Mouse (Mus musculus): ENCODE results near the gene Msln.

DNA sequence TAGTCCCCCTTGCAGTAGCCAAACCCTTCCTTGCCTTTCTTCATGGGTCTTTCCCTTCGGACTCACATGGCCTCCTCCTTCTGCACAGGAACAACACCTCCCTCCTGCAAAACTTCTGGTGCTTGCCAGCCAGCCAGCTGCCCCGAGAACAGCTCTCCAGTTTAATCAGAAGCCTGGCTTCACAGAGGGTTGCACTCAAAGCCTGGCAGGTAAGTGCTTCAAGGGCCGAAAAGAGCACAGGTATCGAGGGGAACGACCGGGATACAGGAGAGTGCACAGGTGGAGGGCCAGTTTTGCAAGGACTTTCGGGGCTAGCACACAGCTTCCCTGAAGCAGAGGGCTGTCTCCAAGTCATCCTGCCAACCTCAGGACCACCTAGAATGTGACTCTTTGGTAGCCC lies 15.3 kb downstream of the Msln start:
- no peak for TF ChIP-seq CTCF (IDR thresholded peaks at IDR 0.05 in 2 of 3, conservative IDR thresholded peaks at IDR 0.05 in 1 of 3; ENCODE audit: control insufficient read depth in 1 of 3, insufficient read depth in 1 of 3, low read depth in 2 of 3, low read length in 3 of 3, poor library complexity in 1 of 3, severe bottlenecking in 1 of 3)
- TF ChIP-seq MAFK (IDR thresholded peaks at IDR 0.05; ENCODE audit: borderline replicate concordance, low read depth, low read length), result no peak
- TF ChIP-seq CHD1 (IDR thresholded peaks at IDR 0.05; ENCODE audit: low read depth, low read length), result no peak
- TF ChIP-seq POLR2A (IDR thresholded peaks at IDR 0.05; ENCODE audit: control insufficient read depth in 1 of 2, insufficient read depth in 1 of 2, low read depth in 1 of 2, low read length in 2 of 2, poor library complexity in 1 of 2), result no peak
- TF ChIP-seq ETS1 (IDR thresholded peaks at IDR 0.05; ENCODE audit: low read depth, low read length), result no peak
- no peak for TF ChIP-seq POLR2AphosphoS5 (IDR thresholded peaks at IDR 0.05; ENCODE audit: borderline replicate concordance, low read depth, low read length)
- no peak for TF ChIP-seq ZMIZ1 (IDR thresholded peaks at IDR 0.05; ENCODE audit: low read depth, low read length)
- no peak for TF ChIP-seq MYC (IDR thresholded peaks at IDR 0.05; ENCODE audit: low read depth, low read length)
- no peak for TF ChIP-seq KAT2A (conservative IDR thresholded peaks at IDR 0.05; ENCODE audit: low read depth, low read length)
